ENCODE assay signal across 8 mouse cellular contexts in genomic region chr3:37204556-37204955, GRCm38 (mm10). TPM values are rescaled to one million over a fixed set of nuclear protein-coding genes. Genes with fewer than 3 reads are reported as not detected.
A peak's percentile ranks its signal among the peaks of the same experiment; 100 is the strongest.
DNase-seq lines count a peak whose midpoint lies in the region; ATAC-seq lines count a peak whose summit lies in the region.

No protein-coding gene starts in this region.

- H3K4me3 ChIP-seq in neural tube, embryonic 11.5 days (ENCODE audit: low read depth, low read length): peak overlapping the region; percentile 42
- peak overlapping the region; percentile 60 for H3K4me3 ChIP-seq in embryonic facial prominence, embryonic 13.5 days
- H3K4me3 ChIP-seq in limb, embryonic 10.5 days: peak overlapping the region; percentile 57
- H3K4me3 ChIP-seq in midbrain, embryonic 11.5 days (ENCODE audit: low read depth, low read length): peak overlapping the region; percentile 38

- peak; percentile 48; the same call in 1 of the 2 replicates for ATAC-seq in neural tube, embryonic 11.5 days (ENCODE audit: insufficient read depth, low FRiP score, low TSS enrichment)
- no peak for ATAC-seq in embryonic facial prominence, embryonic 13.5 days (ENCODE audit: insufficient number of reproducible peaks, insufficient read depth, low FRiP score, low TSS enrichment, low read depth)
- ATAC-seq in midbrain, embryonic 11.5 days (ENCODE audit: low FRiP score): peak; percentile 61; the same call in 1 of the 2 replicates
- no peak for ATAC-seq in activated CD4-positive, CD25-positive, alpha-beta regulatory T cell, adult 4 months

- H3K4me2 ChIP-seq in neural tube, embryonic 11.5 days (ENCODE audit: low read depth): peak overlapping the region; percentile 83
- H3K4me2 ChIP-seq in embryonic facial prominence, embryonic 13.5 days: peak overlapping the region; percentile 88
- peak overlapping the region; percentile 61 for H3K4me2 ChIP-seq in midbrain, embryonic 11.5 days

- H3K9ac ChIP-seq in neural tube, embryonic 11.5 days (ENCODE audit: low read length): peak overlapping the region; percentile 59; the same call in 1 of the 2 replicates
- H3K9ac ChIP-seq in embryonic facial prominence, embryonic 13.5 days: peak overlapping the region; percentile 78
- peak overlapping the region; percentile 46 for H3K9ac ChIP-seq in midbrain, embryonic 11.5 days (ENCODE audit: low read length)

- H3K9me3 ChIP-seq in neural tube, embryonic 11.5 days (ENCODE audit: control insufficient read depth, low read length): no peaks in the 10 kb centered on the region
- H3K9me3 ChIP-seq in embryonic facial prominence, embryonic 13.5 days: no peaks in the 10 kb centered on the region
- H3K9me3 ChIP-seq in limb, embryonic 10.5 days (replicated peaks): no peaks in the 10 kb centered on the region
- no peaks in the 10 kb centered on the region for H3K9me3 ChIP-seq in midbrain, embryonic 11.5 days (ENCODE audit: control insufficient read depth, low read length)

- H3K4me1 ChIP-seq in neural tube, embryonic 11.5 days (ENCODE audit: control insufficient read depth, insufficient read depth, low read length): no peaks in the 10 kb centered on the region
- peaks cover 7% of the 10 kb centered on the region; the same call in 1 of the 2 replicates for H3K4me1 ChIP-seq in embryonic facial prominence, embryonic 13.5 days
- peaks cover 17% of the 10 kb centered on the region for H3K4me1 ChIP-seq in limb, embryonic 10.5 days
- H3K4me1 ChIP-seq in midbrain, embryonic 11.5 days (ENCODE audit: control insufficient read depth, insufficient read depth, low read length): no peaks in the 10 kb centered on the region

- peak; percentile 46 for DNase-seq in neural tube, embryonic 11.5 days (ENCODE audit: low spot score)
- no peak for DNase-seq in neural tube, embryonic 10.5 days (ENCODE audit: extremely low spot score, low spot score)
- peak; percentile 72 for DNase-seq in NIH3T3 (ENCODE audit: low read depth)
- DNase-seq in heart, postnatal 14 days: peak; percentile 23 to 54
- peak; percentile 34 for DNase-seq in limb, embryonic 10.5 days (ENCODE audit: low spot score)
- no peak for DNase-seq in midbrain, embryonic 11.5 days (ENCODE audit: low spot score, missing footprints)

- no peaks in the 10 kb centered on the region for H3K36me3 ChIP-seq in neural tube, embryonic 11.5 days (ENCODE audit: control insufficient read depth, insufficient read depth, low read length)
- no peaks in the 10 kb centered on the region for H3K36me3 ChIP-seq in embryonic facial prominence, embryonic 13.5 days
- H3K36me3 ChIP-seq in limb, embryonic 10.5 days: no peaks in the 10 kb centered on the region
- H3K36me3 ChIP-seq in midbrain, embryonic 11.5 days (ENCODE audit: control insufficient read depth, insufficient read depth, low read length): no peaks in the 10 kb centered on the region

- no peaks in the 10 kb centered on the region for H3K27me3 ChIP-seq in neural tube, embryonic 11.5 days (ENCODE audit: control insufficient read depth, insufficient read depth, low read length)
- no peaks in the 10 kb centered on the region for H3K27me3 ChIP-seq in embryonic facial prominence, embryonic 13.5 days
- H3K27me3 ChIP-seq in limb, embryonic 10.5 days (ENCODE audit: low read depth, poor library complexity, severe bottlenecking): no peaks in the 10 kb centered on the region
- H3K27me3 ChIP-seq in midbrain, embryonic 11.5 days (ENCODE audit: control insufficient read depth, insufficient read depth, low read length): no peaks in the 10 kb centered on the region

- H3K27ac ChIP-seq in neural tube, embryonic 11.5 days (ENCODE audit: low read depth, low read length): no peak overlapping the region
- no peak overlapping the region for H3K27ac ChIP-seq in embryonic facial prominence, embryonic 13.5 days
- peak overlapping the region; percentile 63 for H3K27ac ChIP-seq in limb, embryonic 10.5 days
- no peak overlapping the region for H3K27ac ChIP-seq in midbrain, embryonic 11.5 days (ENCODE audit: low read depth, low read length)

- WGBS in neural tube, embryonic 11.5 days: 34% methylated on average over 6 of the region's 6 CpGs
- WGBS in embryonic facial prominence, embryonic 13.5 days: 21% methylated on average over 6 of the region's 6 CpGs
- WGBS in limb, embryonic 10.5 days: 32% methylated on average over 6 of the region's 6 CpGs
- 27% methylated on average over 6 of the region's 6 CpGs for WGBS in midbrain, embryonic 11.5 days

- intact Hi-C loops in heart, postnatal 14 days (cut with DNase I): loop anchor here (1.0 to 10.0 kb wide), 3 partner anchors 131 to 340 kb away; partner anchors contain the start of gene 4932438A13Rik

RNA-seq across cellular contexts. Expression of gene Il21, which starts 27.9 kb away (rescaled TPM):
- not detected in 2 replicates for polyA plus RNA-seq in neural tube, embryonic 11.5 days (2014; fragmentation: Nextera tagmentation; extraction: Ambion mirVana)
- polyA plus RNA-seq in embryonic facial prominence, embryonic 13.5 days (2015; fragmentation: Nextera tagmentation; extraction: Ambion mirVana): not detected in 2 replicates
- total RNA-seq in heart, postnatal 14 days (2021): not detected
- not detected in 2 replicates for polyA plus RNA-seq in limb, embryonic 10.5 days (2016; fragmentation: Nextera tagmentation; extraction: Ambion mirVana)
- not detected in 2 replicates for polyA plus RNA-seq in midbrain, embryonic 11.5 days (2014; fragmentation: Nextera tagmentation; extraction: Ambion mirVana)
- polyA plus RNA-seq in activated CD4-positive, CD25-positive, alpha-beta regulatory T cell, adult 4 months (2017; shearing (Covaris generic)): under 1 TPM; 0.45 to 0.73 TPM

Comparison
In these comparisons a context has a peak if more than half of its experiments do, and no peak if none do; other contexts are left out.
1. DNase-seq: peak in neural tube, embryonic 11.5 days (single experiment), NIH3T3 (single experiment), heart, postnatal 14 days (2 of 2) and limb, embryonic 10.5 days (single experiment); none in neural tube, embryonic 10.5 days (single experiment) and midbrain, embryonic 11.5 days (single experiment).
2. ATAC-seq: peak in neural tube, embryonic 11.5 days (single experiment) and midbrain, embryonic 11.5 days (single experiment); none in embryonic facial prominence, embryonic 13.5 days (single experiment) and activated CD4-positive, CD25-positive, alpha-beta regulatory T cell, adult 4 months (single experiment).
3. Peak in every context shown above with its lines, with median percentiles within 50 percentile points of each other: H3K4me2 ChIP-seq, H3K4me3 ChIP-seq and H3K9ac ChIP-seq.